Mouse (Mus musculus) liver, embryonic 18 days (tissue): ENCODE results near the gene Kcnq4. TPM values are rescaled to one million over a fixed set of nuclear protein-coding genes. Genes with fewer than 3 reads are reported as not detected.

Experiments
- polyA plus RNA-seq: library from polyadenylated mRNA; depleted of rRNA; stranded (reverse); fragments of >200 nt; gene quantifications from 2 replicates; pipeline ENCODE4 v1.2.3, GENCODE M21; 2012; rRNA removed

The Kcnq4 gene
- polyA plus RNA-seq = 0.22 and 0.32 TPM in 2 replicates

GRCm38 (mm10) chr4:120747941-120748866, at the start of gene Kcnq4:
TSS of gene Kcnq4 (minus strand) at chr4:120748612.

GRCm38 (mm10) chr4:120666358-120667024, 81.9 kb downstream of the Kcnq4 start, which contains the start of gene Cited4:
TSS of gene Cited4 (plus strand) at chr4:120666572.

Other genes starting within 250 kb of the Kcnq4 start
- 0.02 TPM in 1 of 2 replicates, not detected in the other for gene Slfnl1, start 216.4 kb downstream of the Kcnq4 start, polyA plus RNA-seq
- 9.5 and 9.6 TPM in 2 replicates for gene Ctps, start 178.3 kb downstream of the Kcnq4 start, polyA plus RNA-seq
- gene Gm8439, start 159.9 kb downstream of the Kcnq4 start, polyA plus RNA-seq = 0.25 and 0.44 TPM in 2 replicates
- 18.9 and 24.1 TPM in 2 replicates for gene Cited4, start 82.0 kb downstream of the Kcnq4 start, polyA plus RNA-seq
- 47.4 and 49.8 TPM in 2 replicates for gene Nfyc, start 83.0 kb upstream of the Kcnq4 start, polyA plus RNA-seq
- gene Rims3, start 106.2 kb upstream of the Kcnq4 start, polyA plus RNA-seq = 0.16 and 0.17 TPM in 2 replicates
- 4.5 and 4.9 TPM in 2 replicates for gene Exo5, start 176.4 kb upstream of the Kcnq4 start, polyA plus RNA-seq
- gene Zfp69, start 203.1 kb upstream of the Kcnq4 start, polyA plus RNA-seq = 1.1 TPM in 2 replicates